ENCODE assay signal across 33 mouse cellular contexts in genomic region chr9:98935190-98935909, GRCm38 (mm10). TPM values are rescaled to one million over a fixed set of nuclear protein-coding genes. Genes with fewer than 3 reads are reported as not detected.
DNase-seq lines count a peak whose midpoint lies in the region; ATAC-seq lines count a peak whose summit lies in the region.
"Had no signal": no experiment of that assay in that cellular context is flagged by ENCODE, and none has a peak within 500 bp of the region (broad histone marks: within the 10 kb centered on the region; RNA-seq: fewer than 3 reads in every experiment).

No protein-coding gene starts in this region.

- DNase-seq in heart, postnatal 10 days: no peak
- peak; percentile 83 for DNase-seq in midbrain, embryonic 11.5 days (ENCODE audit: low spot score, missing footprints)
- DNase-seq in midbrain, embryonic 10.5 days (ENCODE audit: low spot score): no peak
- no peak for DNase-seq in embryonic facial prominence, embryonic 11.5 days (ENCODE audit: low spot score)
- DNase-seq: adrenal gland, postnatal 25 days; cerebellum, adult 8-10 months; cerebellum, postnatal 25 days; gastrocnemius, postnatal 25 days; heart, adult 18-20 months; heart, postnatal 36 days; kidney, postnatal 14 days; layer of hippocampus, adult 9-11 months; liver, embryonic 13.5 days; lung, adult 18-20 months; lung, postnatal 4 days had no signal

- no peaks in the 10 kb centered on the region for H3K4me1 ChIP-seq in heart, embryonic 14.5 days (ENCODE audit: control insufficient read depth in 2 of 2, insufficient read depth in 2 of 2, low read length in 2 of 2)
- H3K4me1 ChIP-seq in midbrain, embryonic 11.5 days (ENCODE audit: control insufficient read depth, insufficient read depth, low read length): peaks cover 7% of the 10 kb centered on the region
- H3K4me1 ChIP-seq in midbrain, embryonic 10.5 days: peaks cover 33% of the 10 kb centered on the region
- H3K4me1 ChIP-seq in embryonic facial prominence, embryonic 11.5 days (ENCODE audit: control insufficient read depth, insufficient read depth, low read length): no peaks in the 10 kb centered on the region
- H3K4me1 ChIP-seq in midbrain, embryonic 15.5 days: 0 out of 2 replicates have a peak, but pooled peaks cover 8% of the 10 kb centered on the region
- no peaks in the 10 kb centered on the region for H3K4me1 ChIP-seq in hindbrain, embryonic 16.5 days (ENCODE audit: control insufficient read depth, insufficient read depth, low read depth, low read length)
- H3K4me1 ChIP-seq in liver, embryonic 12.5 days: no peaks in the 10 kb centered on the region
- H3K4me1 ChIP-seq: heart, embryonic 13.5 days; liver, embryonic 13.5 days; megakaryocyte, embryonic 14.5 days had no signal

- H3K4me2 ChIP-seq in heart, embryonic 14.5 days (ENCODE audit: low read length): no peak overlapping the region
- H3K4me2 ChIP-seq in midbrain, embryonic 11.5 days: no peak overlapping the region
- H3K4me2 ChIP-seq in embryonic facial prominence, embryonic 11.5 days (ENCODE audit: low read depth, low read length): no peak overlapping the region
- no peak overlapping the region for H3K4me2 ChIP-seq in midbrain, embryonic 15.5 days
- H3K4me2 ChIP-seq in hindbrain, embryonic 16.5 days (ENCODE audit: low read length): no peak overlapping the region
- no peak overlapping the region for H3K4me2 ChIP-seq in liver, embryonic 12.5 days
- H3K4me2 ChIP-seq: forebrain, embryonic 15.5 days; heart, embryonic 13.5 days; hindbrain, embryonic 12.5 days; liver, embryonic 13.5 days had no signal

- H3K9me3 ChIP-seq in heart, embryonic 14.5 days (ENCODE audit: control insufficient read depth, low read length): no peaks in the 10 kb centered on the region
- no peaks in the 10 kb centered on the region for H3K9me3 ChIP-seq in midbrain, embryonic 11.5 days (ENCODE audit: control insufficient read depth, low read length)
- H3K9me3 ChIP-seq in midbrain, embryonic 10.5 days (replicated peaks): no peaks in the 10 kb centered on the region
- no peaks in the 10 kb centered on the region for H3K9me3 ChIP-seq in embryonic facial prominence, embryonic 11.5 days (replicated peaks; ENCODE audit: control insufficient read depth, low read length)
- H3K9me3 ChIP-seq in midbrain, embryonic 15.5 days: no peaks in the 10 kb centered on the region
- H3K9me3 ChIP-seq in hindbrain, embryonic 16.5 days (ENCODE audit: control insufficient read depth, low read length): no peaks in the 10 kb centered on the region
- H3K9me3 ChIP-seq in liver, embryonic 12.5 days (replicated peaks): no peaks in the 10 kb centered on the region
- H3K9me3 ChIP-seq: forebrain, embryonic 10.5 days; forebrain, embryonic 15.5 days; heart, embryonic 13.5 days; hindbrain, embryonic 12.5 days; liver, embryonic 13.5 days had no signal

- ATAC-seq in heart, embryonic 14.5 days (ENCODE audit: insufficient number of reproducible peaks, insufficient read depth, low FRiP score, low read depth): peak; percentile 35; the same call in 1 of the 2 replicates
- ATAC-seq in midbrain, embryonic 11.5 days (ENCODE audit: low FRiP score): 0 out of 2 replicates have a peak, but pooled peaks have one; percentile 35
- peak; percentile 53; the same call in 1 of the 2 replicates for ATAC-seq in embryonic facial prominence, embryonic 11.5 days (replicated peaks; ENCODE audit: insufficient number of reproducible peaks, low FRiP score, low TSS enrichment, low read depth)
- peak; percentile 74 for ATAC-seq in midbrain, embryonic 15.5 days (replicated peaks)
- no peak for ATAC-seq in hindbrain, embryonic 16.5 days
- ATAC-seq in liver, embryonic 12.5 days: no peak
- ATAC-seq: CD4-positive, CD25-positive, alpha-beta regulatory T cell, adult 4 months; forebrain, embryonic 15.5 days; intestine, postnatal 0 days; lung, postnatal 0 days had no signal

- H3K4me3 ChIP-seq in heart, embryonic 14.5 days (ENCODE audit: control insufficient read depth in 1 of 2, insufficient read depth in 1 of 2, low read depth in 1 of 2, low read length in 2 of 2): no peak overlapping the region
- H3K4me3 ChIP-seq in midbrain, embryonic 11.5 days (ENCODE audit: low read depth, low read length): no peak overlapping the region
- H3K4me3 ChIP-seq in midbrain, embryonic 10.5 days: no peak overlapping the region
- H3K4me3 ChIP-seq in embryonic facial prominence, embryonic 11.5 days (ENCODE audit: low read depth, low read length): no peak overlapping the region
- no peak overlapping the region for H3K4me3 ChIP-seq in midbrain, embryonic 15.5 days
- no peak overlapping the region for H3K4me3 ChIP-seq in hindbrain, embryonic 16.5 days (ENCODE audit: low read length)
- no peak overlapping the region for H3K4me3 ChIP-seq in liver, embryonic 12.5 days
- H3K4me3 ChIP-seq: forebrain, embryonic 10.5 days; forebrain, embryonic 15.5 days; heart, embryonic 13.5 days; hindbrain, embryonic 12.5 days; liver, embryonic 13.5 days; megakaryocyte, embryonic 14.5 days had no signal

- no peak overlapping the region for H3K9ac ChIP-seq in heart, embryonic 14.5 days (ENCODE audit: low read length)
- no peak overlapping the region for H3K9ac ChIP-seq in midbrain, embryonic 11.5 days (ENCODE audit: low read length)
- no peak overlapping the region for H3K9ac ChIP-seq in embryonic facial prominence, embryonic 11.5 days (replicated peaks; ENCODE audit: low read length)
- H3K9ac ChIP-seq in midbrain, embryonic 15.5 days: no peak overlapping the region
- no peak overlapping the region for H3K9ac ChIP-seq in hindbrain, embryonic 16.5 days (ENCODE audit: low read depth, low read length)
- H3K9ac ChIP-seq in liver, embryonic 12.5 days: no peak overlapping the region
- H3K9ac ChIP-seq: forebrain, embryonic 15.5 days; heart, embryonic 13.5 days; hindbrain, embryonic 12.5 days; liver, embryonic 13.5 days had no signal

- no peak overlapping the region for H3K27ac ChIP-seq in heart, embryonic 14.5 days (replicated peaks in 1 of 2; ENCODE audit: control insufficient read depth in 1 of 2, insufficient read depth in 1 of 2, low read depth in 2 of 2, low read length in 2 of 2)
- H3K27ac ChIP-seq in midbrain, embryonic 11.5 days (ENCODE audit: low read depth, low read length): no peak overlapping the region
- no peak overlapping the region for H3K27ac ChIP-seq in midbrain, embryonic 10.5 days (replicated peaks)
- no peak overlapping the region for H3K27ac ChIP-seq in embryonic facial prominence, embryonic 11.5 days (replicated peaks; ENCODE audit: low read depth, low read length)
- no peak overlapping the region for H3K27ac ChIP-seq in midbrain, embryonic 15.5 days
- no peak overlapping the region for H3K27ac ChIP-seq in hindbrain, embryonic 16.5 days (ENCODE audit: low read depth, low read length)
- no peak overlapping the region for H3K27ac ChIP-seq in liver, embryonic 12.5 days
- H3K27ac ChIP-seq: forebrain, embryonic 10.5 days; forebrain, embryonic 15.5 days; heart, embryonic 13.5 days; hindbrain, embryonic 12.5 days; liver, embryonic 13.5 days had no signal

- no peaks in the 10 kb centered on the region for H3K36me3 ChIP-seq in heart, embryonic 14.5 days (ENCODE audit: control insufficient read depth, insufficient read depth, low read length)
- H3K36me3 ChIP-seq in midbrain, embryonic 11.5 days (ENCODE audit: control insufficient read depth, insufficient read depth, low read length): no peaks in the 10 kb centered on the region
- H3K36me3 ChIP-seq in midbrain, embryonic 10.5 days: no peaks in the 10 kb centered on the region
- H3K36me3 ChIP-seq in embryonic facial prominence, embryonic 11.5 days (replicated peaks; ENCODE audit: control insufficient read depth, insufficient read depth, low read depth, low read length): no peaks in the 10 kb centered on the region
- H3K36me3 ChIP-seq in midbrain, embryonic 15.5 days (replicated peaks): no peaks in the 10 kb centered on the region
- H3K36me3 ChIP-seq in hindbrain, embryonic 16.5 days (ENCODE audit: control insufficient read depth, insufficient read depth, low read length): no peaks in the 10 kb centered on the region
- H3K36me3 ChIP-seq in liver, embryonic 12.5 days: no peaks in the 10 kb centered on the region
- H3K36me3 ChIP-seq: forebrain, embryonic 10.5 days; forebrain, embryonic 15.5 days; heart, embryonic 13.5 days; hindbrain, embryonic 12.5 days; liver, embryonic 13.5 days had no signal

- WGBS in heart, embryonic 14.5 days: 20% methylated on average over 16 of the region's 16 CpGs
- 7% methylated on average over 16 of the region's 16 CpGs for WGBS in midbrain, embryonic 11.5 days
- WGBS in midbrain, embryonic 10.5 days: 12% methylated on average over 16 of the region's 16 CpGs
- 12% methylated on average over 16 of the region's 16 CpGs for WGBS in embryonic facial prominence, embryonic 11.5 days
- 11% methylated on average over 16 of the region's 16 CpGs for WGBS in midbrain, embryonic 15.5 days
- WGBS in hindbrain, embryonic 16.5 days: 30% methylated on average over 16 of the region's 16 CpGs
- 24% methylated on average over 16 of the region's 16 CpGs for WGBS in liver, embryonic 12.5 days (ENCODE audit: insufficient replicate concordance)

- intact Hi-C loops in heart, postnatal 10 days (cut with DNase I): no loop called here

- peaks cover 16% of the 10 kb centered on the region; the same call in 1 of the 2 replicates for H3K27me3 ChIP-seq in heart, embryonic 14.5 days (ENCODE audit: control insufficient read depth, insufficient read depth, low read length)
- H3K27me3 ChIP-seq in midbrain, embryonic 11.5 days (ENCODE audit: control insufficient read depth, insufficient read depth, low read length): peaks cover 13% of the 10 kb centered on the region
- peaks cover 76% of the 10 kb centered on the region for H3K27me3 ChIP-seq in midbrain, embryonic 10.5 days (ENCODE audit: low read depth, poor library complexity, severe bottlenecking)
- no peaks in the 10 kb centered on the region for H3K27me3 ChIP-seq in embryonic facial prominence, embryonic 11.5 days (ENCODE audit: control insufficient read depth, insufficient read depth, low read length)
- H3K27me3 ChIP-seq in midbrain, embryonic 15.5 days (replicated peaks): peaks cover 27% of the 10 kb centered on the region; the same call in 1 of the 2 replicates
- H3K27me3 ChIP-seq in hindbrain, embryonic 16.5 days (replicated peaks; ENCODE audit: control insufficient read depth, insufficient read depth, low read length): no peaks in the 10 kb centered on the region
- peaks cover 23% of the 10 kb centered on the region for H3K27me3 ChIP-seq in liver, embryonic 12.5 days (replicated peaks)
- H3K27me3 ChIP-seq: forebrain, embryonic 15.5 days had no signal

RNA-seq across cellular contexts. Expression of gene Foxl2, which starts 19.7 kb away (rescaled TPM):
- polyA plus RNA-seq in heart, embryonic 14.5 days (2014; fragmentation: Nextera tagmentation; extraction: Ambion mirVana): not detected in 2 replicates
- total RNA-seq in heart, postnatal 10 days (2021): not detected
- 2.2 and 3.6 TPM in 2 replicates for polyA plus RNA-seq in midbrain, embryonic 11.5 days (2014; fragmentation: Nextera tagmentation; extraction: Ambion mirVana)
- 3.5 and 4.1 TPM in 2 replicates for polyA plus RNA-seq in midbrain, embryonic 10.5 days (2016; fragmentation: Nextera tagmentation; extraction: Ambion mirVana)
- polyA plus RNA-seq in embryonic facial prominence, embryonic 11.5 days (2014; fragmentation: Nextera tagmentation; extraction: Ambion mirVana): 4.4 and 4.9 TPM in 2 replicates
- polyA plus RNA-seq in midbrain, embryonic 15.5 days (2015; fragmentation: Nextera tagmentation; extraction: Ambion mirVana): 0.61 and 0.75 TPM in 2 replicates
- polyA plus RNA-seq in hindbrain, embryonic 16.5 days (2015; fragmentation: Nextera tagmentation; extraction: Ambion mirVana): 0.24 and 0.45 TPM in 2 replicates
- polyA plus RNA-seq in liver, embryonic 12.5 days (2016; fragmentation: Nextera tagmentation; extraction: Ambion mirVana): not detected in 2 replicates
- total RNA-seq: adrenal gland, postnatal 25 days; heart, adult 18-20 months; heart, postnatal 36 days; monocyte, adult 5-6 weeks had no signal
- polyA plus RNA-seq: CD4-positive, CD25-positive, alpha-beta regulatory T cell, adult 4 months; heart, embryonic 13.5 days; intestine, postnatal 0 days; liver, embryonic 13.5 days; lung, postnatal 0 days had no signal

RNA-seq across cellular contexts. Expression of gene 7420426K07Rik, which starts 32.4 kb away (rescaled TPM):
- not detected in 2 replicates for polyA plus RNA-seq in heart, embryonic 14.5 days (2014; fragmentation: Nextera tagmentation; extraction: Ambion mirVana)
- total RNA-seq in heart, postnatal 10 days (2021): not detected
- 0.11 TPM in 1 of 2 replicates, not detected in the other for polyA plus RNA-seq in midbrain, embryonic 11.5 days (2014; fragmentation: Nextera tagmentation; extraction: Ambion mirVana)
- not detected in 2 replicates for polyA plus RNA-seq in midbrain, embryonic 10.5 days (2016; fragmentation: Nextera tagmentation; extraction: Ambion mirVana)
- not detected in 2 replicates for polyA plus RNA-seq in embryonic facial prominence, embryonic 11.5 days (2014; fragmentation: Nextera tagmentation; extraction: Ambion mirVana)
- polyA plus RNA-seq in midbrain, embryonic 15.5 days (2015; fragmentation: Nextera tagmentation; extraction: Ambion mirVana): not detected in 2 replicates
- not detected in 2 replicates for polyA plus RNA-seq in hindbrain, embryonic 16.5 days (2015; fragmentation: Nextera tagmentation; extraction: Ambion mirVana)
- not detected in 2 replicates for polyA plus RNA-seq in liver, embryonic 12.5 days (2016; fragmentation: Nextera tagmentation; extraction: Ambion mirVana)
- total RNA-seq: adrenal gland, postnatal 25 days; gastrocnemius, adult 18-20 months; gastrocnemius, postnatal 25 days; heart, adult 18-20 months; heart, postnatal 36 days; left cerebral cortex, postnatal 14 days; monocyte, adult 5-6 weeks had no signal
- polyA plus RNA-seq: CD4-positive, CD25-positive, alpha-beta regulatory T cell, adult 4 months; forebrain, embryonic 10.5 days; forebrain, embryonic 15.5 days; frontal cortex, adult 2 months; heart, embryonic 13.5 days; hindbrain, embryonic 12.5 days; intestine, postnatal 0 days; limb, embryonic 14.5 days; liver, embryonic 13.5 days; lung, postnatal 0 days; neural tube, embryonic 14.5 days had no signal

RNA-seq across cellular contexts. Expression of gene Faim, which starts 50.8 kb away (rescaled TPM):
- polyA plus RNA-seq in heart, embryonic 14.5 days (2014; fragmentation: Nextera tagmentation; extraction: Ambion mirVana): 32.3 and 32.5 TPM in 2 replicates
- 1 to 10 TPM; 8.7 to 8.9 TPM for total RNA-seq in heart, postnatal 10 days (2021)
- polyA plus RNA-seq in midbrain, embryonic 11.5 days (2014; fragmentation: Nextera tagmentation; extraction: Ambion mirVana): 87.3 and 91.8 TPM in 2 replicates
- polyA plus RNA-seq in midbrain, embryonic 10.5 days (2016; fragmentation: Nextera tagmentation; extraction: Ambion mirVana): 73.5 and 81.5 TPM in 2 replicates
- 68.7 and 69.7 TPM in 2 replicates for polyA plus RNA-seq in embryonic facial prominence, embryonic 11.5 days (2014; fragmentation: Nextera tagmentation; extraction: Ambion mirVana)
- polyA plus RNA-seq in midbrain, embryonic 15.5 days (2015; fragmentation: Nextera tagmentation; extraction: Ambion mirVana): 110 and 115 TPM in 2 replicates
- 107 and 115 TPM in 2 replicates for polyA plus RNA-seq in hindbrain, embryonic 16.5 days (2015; fragmentation: Nextera tagmentation; extraction: Ambion mirVana)
- polyA plus RNA-seq in liver, embryonic 12.5 days (2016; fragmentation: Nextera tagmentation; extraction: Ambion mirVana): 22.9 and 24.2 TPM in 2 replicates

Comparison
In these comparisons a context has a peak if more than half of its experiments do, and no peak if none do; other contexts are left out.
1. ATAC-seq: peak in heart, embryonic 14.5 days (single experiment), midbrain, embryonic 11.5 days (single experiment), embryonic facial prominence, embryonic 11.5 days (single experiment) and midbrain, embryonic 15.5 days (single experiment); none in hindbrain, embryonic 16.5 days (single experiment) and liver, embryonic 12.5 days (single experiment).